Mouse (Mus musculus) heart, embryonic 12.5 days (tissue): Measurements from ENCODE around the gene Ccdc7b. TPM values are rescaled to one million over a fixed set of nuclear protein-coding genes. Genes with fewer than 3 reads are reported as not detected.
"Not testable (repeated sequence)": the region's sequence is repeated elsewhere in the genome, so short reads cannot be mapped to it uniquely, and the experiment has no call there.

Experiments used
- ATAC-seq: fragments of 200-750 bp; cut with Nextera tagmentation; 2 replicates; pipeline ENCODE4 v1.8.0; 2017; ENCODE audit warnings: moderate TSS enrichment, moderate library complexity; ENCODE audit not compliant: insufficient number of reproducible peaks, low FRiP score
- H3K27ac ChIP-seq: fragments of 300-500 bp; sonication (generic); 2 replicates; pipeline ENCODE4 v1.5.1; 2016; ENCODE audit warnings: mild to moderate bottlenecking, moderate library complexity; ENCODE audit not compliant: poor library complexity, severe bottlenecking
- H3K27me3 ChIP-seq: fragments of 300-500 bp; sonication (generic); replicated peaks from 2 replicates; pipeline ENCODE4 v1.6.1; 2016; ENCODE audit warnings: mild to moderate bottlenecking, moderate library complexity
- H3K36me3 ChIP-seq: fragments of 300-500 bp; sonication (generic); 2 replicates; pipeline ENCODE4 v1.6.1; 2016; ENCODE audit warnings: mild to moderate bottlenecking, moderate library complexity
- H3K4me1 ChIP-seq: fragments of 300-500 bp; sonication (generic); replicated peaks from 2 replicates; pipeline ENCODE4 v1.6.1; 2016; ENCODE audit warnings: mild to moderate bottlenecking
- H3K4me2 ChIP-seq: fragments of 300-500 bp; sonication (generic); 2 replicates; pipeline ENCODE4 v1.6.1; 2016; ENCODE audit warnings: mild to moderate bottlenecking, moderate library complexity
- H3K4me3 ChIP-seq: fragments of 300-500 bp; sonication (generic); 2 replicates; pipeline ENCODE4 v1.5.1; 2016; ENCODE audit warnings: mild to moderate bottlenecking
- H3K9ac ChIP-seq: fragments of 300-500 bp; sonication (generic); 2 replicates; pipeline ENCODE4 v1.6.1; 2016; ENCODE audit warnings: mild to moderate bottlenecking, moderate library complexity
- H3K9me3 ChIP-seq: fragments of 300-500 bp; sonication (generic); replicated peaks from 2 replicates; pipeline ENCODE4 v1.6.1; 2016; ENCODE audit warnings: mild to moderate bottlenecking, moderate library complexity
- WGBS: fragments of 180-500 bp; shearing (Covaris S2); methylation state at CpG from one replicate; pipeline ENCODE4 v1.1.7; 2016; 5-methylcytosine and 5-hydroxymethylcytosine counted together
- polyA plus RNA-seq: library from polyadenylated mRNA; unstranded; fragments of >200 nt; fragmentation: Nextera tagmentation; extraction: Ambion mirVana; gene quantifications from 2 replicates; pipeline ENCODE4 v1.2.1, GENCODE M21; 2016

Gene Ccdc7b
- polyA plus RNA-seq: not detected in 2 replicates

- H3K9ac ChIP-seq, H3K27ac ChIP-seq, H3K36me3 ChIP-seq, H3K4me1 ChIP-seq, H3K27me3 ChIP-seq, H3K9me3 ChIP-seq, H3K4me3 ChIP-seq, H3K4me2 ChIP-seq, ATAC-seq: not testable (repeated sequence)
- 50% methylated on average over 1 of the region's 10 CpGs for WGBS
Observed at GRCm38 (mm10) chr8:129066834-129067233, at the start of gene Ccdc7b. Gene Ccdc7b (plus strand): TSS chr8:129067134.

- not testable (repeated sequence) for H3K27ac ChIP-seq, H3K4me3 ChIP-seq, H3K27me3 ChIP-seq, H3K9ac ChIP-seq, H3K4me1 ChIP-seq, H3K9me3 ChIP-seq, H3K36me3 ChIP-seq, H3K4me2 ChIP-seq, ATAC-seq
- WGBS: 82% methylated on average over 2 of the region's 11 CpGs
Observed at GRCm38 (mm10) chr8:129065417-129065816, 1.5 kb upstream of the Ccdc7b start, which contains the start of gene Ccdc7a. Gene Ccdc7a (minus strand): TSS chr8:129065517.

GRCm38 (mm10) chr8:129115761-129116160 is 48.8 kb downstream of the Ccdc7b start:
- not testable (repeated sequence) for H3K9me3 ChIP-seq, H3K4me3 ChIP-seq, ATAC-seq, H3K27ac ChIP-seq, H3K27me3 ChIP-seq, H3K4me1 ChIP-seq, H3K4me2 ChIP-seq, H3K9ac ChIP-seq, H3K36me3 ChIP-seq
- WGBS: 63% methylated on average over 3 of the region's 3 CpGs

- no peak within 1 kb of the TSS for H3K4me3 ChIP-seq
- no peaks in the 10 kb centered on the region for H3K36me3 ChIP-seq
- H3K9ac ChIP-seq: no peak within 1 kb of the TSS
- H3K4me2 ChIP-seq: no peak within 1 kb of the TSS
- no peak for ATAC-seq
- no peak within 1 kb of the TSS for H3K27ac ChIP-seq
- no peaks in the 10 kb centered on the region; the same call in 1 of the 2 replicates for H3K9me3 ChIP-seq
- 74% methylated on average over 1 of the region's 1 CpGs for WGBS
- H3K4me1 ChIP-seq: no peaks in the 10 kb centered on the region
- no peaks in the 10 kb centered on the region for H3K27me3 ChIP-seq
Observed at GRCm38 (mm10) chr8:129131561-129131960, 64.6 kb downstream of the Ccdc7b start, which contains the start of gene Gm10999. Gene Gm10999 (minus strand): TSS chr8:129131661.

- H3K9ac ChIP-seq: no peak overlapping the region
- no peaks in the 10 kb centered on the region; the same call in 1 of the 2 replicates for H3K9me3 ChIP-seq
- H3K27me3 ChIP-seq: no peaks in the 10 kb centered on the region
- ATAC-seq: no peak
- H3K4me3 ChIP-seq: no peak overlapping the region
- H3K4me2 ChIP-seq: no peak overlapping the region
- H3K4me1 ChIP-seq: no peaks in the 10 kb centered on the region
- H3K27ac ChIP-seq: no peak overlapping the region
- no peaks in the 10 kb centered on the region for H3K36me3 ChIP-seq
Observed at GRCm38 (mm10) chr8:129133475-129133874, 66.5 kb downstream of the Ccdc7b start.

Other genes with a start within 250 kb of the Ccdc7b start
- gene Ccdc7a, start 1.6 kb upstream of the Ccdc7b start, polyA plus RNA-seq: not detected in 2 replicates
- not detected in 2 replicates for gene Gm10999, start 64.5 kb downstream of the Ccdc7b start, polyA plus RNA-seq
- 17.6 and 17.8 TPM in 2 replicates for gene 2610044O15Rik8, start 167.3 kb downstream of the Ccdc7b start, polyA plus RNA-seq